Mouse (Mus musculus) thymus, adult 2 months (tissue): ENCODE results near the gene Sdr39u1. TPM values are rescaled to one million over a fixed set of nuclear protein-coding genes. Genes with fewer than 3 reads are reported as not detected.

ENCODE experiments used
- DNase-seq: peaks from one replicate; pipeline ENCODE4 v3.0.0; 2021
- H3K27ac ChIP-seq: fragments of 200-500 bp; 2 replicates; pipeline ENCODE4 v1.5.1; 2012; ENCODE audit warnings: low read length, control low read depth; ENCODE audit not compliant: control insufficient read depth, insufficient read depth
- H3K27me3 ChIP-seq: fragments of 200-500 bp; 2 replicates; pipeline ENCODE4 v1.6.1; 2012; ENCODE audit warnings: mild to moderate bottlenecking, low read length, moderate library complexity, mixed read lengths; ENCODE audit not compliant: control insufficient read depth, insufficient read depth
- H3K36me3 ChIP-seq: fragments of 200-500 bp; 2 replicates; pipeline ENCODE4 v1.6.1; 2012; ENCODE audit warnings: mild to moderate bottlenecking, low read length, moderate library complexity; ENCODE audit not compliant: control insufficient read depth, insufficient read depth
- H3K4me1 ChIP-seq: fragments of 200-500 bp; replicated peaks from 2 replicates; pipeline ENCODE4 v1.6.1; 2012; ENCODE audit warnings: low read length; ENCODE audit not compliant: control insufficient read depth, insufficient read depth
- H3K4me3 ChIP-seq: fragments of 200-500 bp; 2 replicates; pipeline ENCODE4 v1.5.1; 2012; ENCODE audit warnings: mild to moderate bottlenecking, low read length, control low read depth, moderate library complexity; ENCODE audit not compliant: control insufficient read depth, insufficient read depth
- CTCF ChIP-seq: fragments of 200-500 bp; IDR thresholded peaks from 2 replicates; pipeline ENCODE4 v1.5.1; 2012; ENCODE audit warnings: mild to moderate bottlenecking, control low read depth, low read length, moderate library complexity, borderline replicate concordance; ENCODE audit not compliant: control insufficient read depth, poor library complexity, insufficient read depth; ENCODE audit errors: extremely low read depth
- POLR2A ChIP-seq: fragments of 200-500 bp; IDR thresholded peaks from 2 replicates; pipeline ENCODE4 v1.6.1; 2012; ENCODE audit warnings: mild to moderate bottlenecking, low read length, control low read depth, moderate library complexity; ENCODE audit not compliant: control insufficient read depth, poor library complexity, insufficient read depth; ENCODE audit errors: extremely low read depth
- WGBS: fragments of 180-500 bp; shearing (Covaris S2); methylation state at CpG from one replicate; pipeline ENCODE4 v1.1.7; 2018; 5-methylcytosine and 5-hydroxymethylcytosine counted together
- polyA plus RNA-seq: library from polyadenylated mRNA; depleted of rRNA; stranded (reverse); fragments of >200 nt; gene quantifications from 2 replicates; pipeline ENCODE4 v1.2.3, GENCODE M21; 2012

Gene Sdr39u1
- polyA plus RNA-seq, 1 experiment = 54.8 TPM

- Histone ChIP-seq H3K27ac (peak overlapping the region; percentile 17; the same call in 1 of the 2 replicates), H3K36me3 (peaks cover 12% of the 10 kb centered on the region), H3K4me1 (peaks cover 12% of the 10 kb centered on the region), H3K4me3 (peak overlapping the region; percentile 69), H3K27me3 (no peaks in the 10 kb centered on the region)
- TF ChIP-seq CTCF = no peak
- no peak for TF ChIP-seq POLR2A
- DNase-seq = no peak
- WGBS = 8% methylated on average over 12 of the region's 12 CpGs
Measured at GRCm38 (mm10) chr14:55900414-55900755, 292 bp upstream of the Sdr39u1 start.

GRCm38 (mm10) chr14:55898947-55899346 is 1.1 kb downstream of the Sdr39u1 start:
- H3K4me3 ChIP-seq = no peak overlapping the region
- TF ChIP-seq CTCF (no peak), POLR2A (no peak)
- H3K4me1 ChIP-seq = peaks cover 12% of the 10 kb centered on the region
- peaks cover 26% of the 10 kb centered on the region for H3K36me3 ChIP-seq
- H3K27me3 ChIP-seq = no peaks in the 10 kb centered on the region
- no peak overlapping the region for H3K27ac ChIP-seq
- no peak for DNase-seq
- 97% methylated on average over 7 of the region's 7 CpGs for WGBS

GRCm38 (mm10) chr14:55897671-55898070 is 2.4 kb downstream of the Sdr39u1 start:
- 97% methylated on average over 12 of the region's 12 CpGs for WGBS
- peaks cover 12% of the 10 kb centered on the region for H3K4me1 ChIP-seq
- TF ChIP-seq CTCF (no peak), POLR2A (no peak)
- no peak overlapping the region for H3K27ac ChIP-seq
- peaks cover 30% of the 10 kb centered on the region for H3K36me3 ChIP-seq
- H3K4me3 ChIP-seq = no peak overlapping the region
- no peak for DNase-seq
- no peaks in the 10 kb centered on the region for H3K27me3 ChIP-seq

- Histone ChIP-seq H3K4me3 (no peak overlapping the region), H3K27me3 (no peaks in the 10 kb centered on the region), H3K27ac (no peak overlapping the region), H3K4me1 (peaks cover 25% of the 10 kb centered on the region), H3K36me3 (peaks cover 25% of the 10 kb centered on the region)
- WGBS = 92% methylated on average over 24 of the region's 24 CpGs
- no peak for TF ChIP-seq CTCF
- TF ChIP-seq POLR2A = no peak
- no peak for DNase-seq
Measured at GRCm38 (mm10) chr14:55886571-55887382, 13.3 kb downstream of the Sdr39u1 start.

GRCm38 (mm10) chr14:55885791-55886271 is 14.3 kb downstream of the Sdr39u1 start:
- WGBS = under 1% methylated on average over 16 of the region's 16 CpGs
- Histone ChIP-seq H3K36me3 (peaks cover 25% of the 10 kb centered on the region), H3K27ac (peak overlapping the region; percentile 55), H3K4me3 (peak overlapping the region; percentile 70), H3K27me3 (no peaks in the 10 kb centered on the region), H3K4me1 (peaks cover 25% of the 10 kb centered on the region)
- no peak for TF ChIP-seq CTCF
- peak; percentile 45; the same call in 1 of the 2 replicates for TF ChIP-seq POLR2A
- DNase-seq = peak; percentile 64

GRCm38 (mm10) chr14:55885114-55885790 is 14.8 kb downstream of the Sdr39u1 start:
- Histone ChIP-seq H3K4me3 (peak overlapping the region; percentile 70), H3K36me3 (peaks cover 20% of the 10 kb centered on the region), H3K27me3 (no peaks in the 10 kb centered on the region), H3K4me1 (peaks cover 25% of the 10 kb centered on the region), H3K27ac (peak overlapping the region; percentile 55)
- no peak for DNase-seq
- under 1% methylated on average over 18 of the region's 30 CpGs for WGBS
- TF ChIP-seq POLR2A (no peak), CTCF (no peak)
